Mouse (Mus musculus): ENCODE results near the gene Pde11a. TPM values are rescaled to one million over a fixed set of nuclear protein-coding genes. Genes with fewer than 3 reads are reported as not detected.

The Pde11a gene
- 0.06 TPM in 2 replicates for polyA plus RNA-seq (2016; fragmentation: Nextera tagmentation; extraction: Ambion mirVana)

- H3K27me3 ChIP-seq (replicated peaks): peaks cover 34% of the 10 kb centered on the region
- WGBS: 14% methylated on average over 38 of the region's 41 CpGs
- no peaks in the 10 kb centered on the region for H3K36me3 ChIP-seq
- H3K9me3 ChIP-seq (replicated peaks): no peaks in the 10 kb centered on the region
- H3K4me2 ChIP-seq: peak within 1 kb of the TSS; percentile 100
- H3K4me3 ChIP-seq: peak within 1 kb of the TSS; percentile 59
- peak within 1 kb of the TSS; percentile 68 for H3K9ac ChIP-seq
- peak; percentile 39; the same call in 1 of the 2 replicates for ATAC-seq (ENCODE audit: insufficient number of reproducible peaks, low FRiP score)
- no peak within 1 kb of the TSS for H3K27ac ChIP-seq (ENCODE audit: poor library complexity, severe bottlenecking)
- H3K4me1 ChIP-seq (replicated peaks): peaks cover 9% of the 10 kb centered on the region
Measured at GRCm38 (mm10) chr2:76338215-76339156, at the start of gene Pde11a. Gene Pde11a (minus strand): TSS chr2:76338774.

- H3K27ac ChIP-seq (ENCODE audit: poor library complexity, severe bottlenecking): no peak overlapping the region
- no peaks in the 10 kb centered on the region for H3K9me3 ChIP-seq (replicated peaks)
- peaks cover 43% of the 10 kb centered on the region for H3K36me3 ChIP-seq
- H3K27me3 ChIP-seq (replicated peaks): no peaks in the 10 kb centered on the region
- H3K9ac ChIP-seq: no peak overlapping the region
- H3K4me2 ChIP-seq: no peak overlapping the region
- no peak for ATAC-seq (ENCODE audit: insufficient number of reproducible peaks, low FRiP score)
- H3K4me3 ChIP-seq: no peak overlapping the region
- no peaks in the 10 kb centered on the region for H3K4me1 ChIP-seq (replicated peaks)
Measured at GRCm38 (mm10) chr2:76386531-76386930, 48.0 kb upstream of the Pde11a start.

DNA sequence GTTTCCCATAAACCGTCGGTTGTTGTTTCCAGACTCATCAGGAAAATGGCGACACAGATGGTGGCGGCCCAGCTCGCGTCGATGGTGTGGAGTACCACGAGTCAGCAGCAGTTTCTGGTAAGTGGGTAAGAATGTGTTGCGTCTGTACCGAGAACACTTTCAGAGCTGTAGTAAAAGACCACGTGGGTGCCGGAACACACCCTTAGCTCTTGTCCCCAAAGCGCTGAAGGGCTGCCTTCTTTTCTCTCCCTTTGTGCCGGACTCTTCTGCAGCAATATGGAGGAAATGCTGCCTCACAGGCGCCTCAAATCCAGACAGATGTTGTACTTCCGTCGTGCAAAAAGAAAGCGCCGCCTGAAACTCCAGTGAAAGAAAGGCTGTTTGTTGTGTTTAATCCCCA, 40.1 kb upstream of the Pde11a start:
- H3K4me2 ChIP-seq: no peak overlapping the region
- no peaks in the 10 kb centered on the region for H3K4me1 ChIP-seq (replicated peaks)
- H3K27me3 ChIP-seq (replicated peaks): no peaks in the 10 kb centered on the region
- no peak overlapping the region for H3K4me3 ChIP-seq
- no peak for ATAC-seq (ENCODE audit: insufficient number of reproducible peaks, low FRiP score)
- no peak overlapping the region for H3K27ac ChIP-seq (ENCODE audit: poor library complexity, severe bottlenecking)
- 94% methylated on average over 19 of the region's 19 CpGs for WGBS
- no peaks in the 10 kb centered on the region for H3K9me3 ChIP-seq (replicated peaks)
- peaks cover 76% of the 10 kb centered on the region for H3K36me3 ChIP-seq
- no peak overlapping the region for H3K9ac ChIP-seq

GRCm38 (mm10) chr2:76374544-76375206, 36.1 kb upstream of the Pde11a start:
- Histone ChIP-seq H3K27me3 (replicated peaks) (no peaks in the 10 kb centered on the region), H3K9me3 (replicated peaks) (no peaks in the 10 kb centered on the region), H3K36me3 (peaks cover 53% of the 10 kb centered on the region), H3K4me1 (replicated peaks) (peaks cover 11% of the 10 kb centered on the region), H3K4me3 (no peak overlapping the region), H3K4me2 (no peak overlapping the region), H3K9ac (no peak overlapping the region), H3K27ac (ENCODE audit: poor library complexity, severe bottlenecking) (no peak overlapping the region)
- 87% methylated on average over 6 of the region's 6 CpGs for WGBS
- no peak for ATAC-seq (ENCODE audit: insufficient number of reproducible peaks, low FRiP score)

DNA sequence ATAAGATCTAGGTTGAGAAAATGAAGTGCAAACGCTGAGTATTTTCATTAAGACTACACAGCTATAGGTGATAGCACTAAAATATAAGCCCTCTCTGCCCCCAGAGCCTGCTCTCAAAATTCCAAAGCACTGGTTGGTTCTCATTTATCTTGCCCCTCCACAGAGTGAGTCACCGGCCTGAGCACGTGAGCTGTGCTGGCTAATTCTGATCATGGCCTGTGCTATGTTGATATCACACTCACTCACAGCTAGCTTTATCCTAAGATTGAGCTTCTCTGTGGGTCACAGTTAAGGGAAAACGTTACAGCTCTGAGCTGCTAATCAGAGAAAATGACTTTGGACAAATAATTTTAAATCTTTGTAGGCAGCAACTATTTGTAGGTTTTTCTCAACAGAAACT, 33.7 kb upstream of the Pde11a start:
- 35% methylated on average over 4 of the region's 4 CpGs for WGBS
- Histone ChIP-seq H3K27ac (ENCODE audit: poor library complexity, severe bottlenecking) (peak overlapping the region; percentile 47), H3K4me2 (no peak overlapping the region), H3K36me3 (peaks cover 32% of the 10 kb centered on the region), H3K4me3 (no peak overlapping the region), H3K9ac (no peak overlapping the region), H3K9me3 (replicated peaks) (no peaks in the 10 kb centered on the region), H3K27me3 (replicated peaks) (no peaks in the 10 kb centered on the region), H3K4me1 (replicated peaks) (peaks cover 11% of the 10 kb centered on the region)
- ATAC-seq (ENCODE audit: insufficient number of reproducible peaks, low FRiP score): peak; percentile 62; the same call in 1 of the 2 replicates

DNA sequence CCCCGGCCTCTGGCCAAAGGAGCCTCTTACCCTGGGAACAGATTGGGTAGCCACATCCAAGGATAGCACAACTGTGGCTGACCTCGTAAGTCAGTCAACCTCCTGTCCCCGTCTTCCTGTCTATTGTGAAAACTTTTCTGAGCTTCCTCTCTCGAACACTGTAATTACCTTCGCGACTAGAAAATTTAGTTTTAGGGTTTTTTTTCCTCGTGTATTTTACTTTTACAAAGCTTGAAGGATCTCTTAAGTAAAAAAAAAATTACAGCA, 32.0 kb upstream of the Pde11a start:
- Histone ChIP-seq H3K36me3 (peaks cover 23% of the 10 kb centered on the region), H3K9ac (peak overlapping the region; percentile 87), H3K27ac (ENCODE audit: poor library complexity, severe bottlenecking) (no peak overlapping the region), H3K4me3 (peak overlapping the region; percentile 90), H3K27me3 (replicated peaks) (no peaks in the 10 kb centered on the region), H3K9me3 (replicated peaks) (no peaks in the 10 kb centered on the region), H3K4me1 (replicated peaks) (peaks cover 11% of the 10 kb centered on the region), H3K4me2 (peak overlapping the region; percentile 93)
- ATAC-seq (ENCODE audit: insufficient number of reproducible peaks, low FRiP score): peak; percentile 37
- 3% methylated on average over 7 of the region's 7 CpGs for WGBS

GRCm38 (mm10) chr2:76369821-76370655, 31.5 kb upstream of the Pde11a start, which contains the start of gene Rbm45:
Gene Rbm45 (plus strand): TSS chr2:76369984.
- Histone ChIP-seq H3K4me3 (peak within 1 kb of the TSS; percentile 90), H3K27me3 (replicated peaks) (no peaks in the 10 kb centered on the region), H3K4me2 (peak within 1 kb of the TSS; percentile 93), H3K36me3 (peaks cover 20% of the 10 kb centered on the region), H3K9ac (peak within 1 kb of the TSS; percentile 87), H3K27ac (ENCODE audit: poor library complexity, severe bottlenecking) (peak within 1 kb of the TSS; percentile 46), H3K9me3 (replicated peaks) (no peaks in the 10 kb centered on the region), H3K4me1 (replicated peaks) (peaks cover 11% of the 10 kb centered on the region)
- peak; percentile 85 for ATAC-seq (ENCODE audit: insufficient number of reproducible peaks, low FRiP score)
- under 1% methylated on average over 61 of the region's 61 CpGs for WGBS

GRCm38 (mm10) chr2:76368861-76369660, 30.5 kb upstream of the Pde11a start:
- H3K4me3 ChIP-seq: peak overlapping the region; percentile 90; the same call in 1 of the 2 replicates
- H3K36me3 ChIP-seq: peaks cover 12% of the 10 kb centered on the region
- H3K27me3 ChIP-seq (replicated peaks): no peaks in the 10 kb centered on the region
- peaks cover 11% of the 10 kb centered on the region for H3K4me1 ChIP-seq (replicated peaks)
- H3K27ac ChIP-seq (ENCODE audit: poor library complexity, severe bottlenecking): no peak overlapping the region
- no peak for ATAC-seq (ENCODE audit: insufficient number of reproducible peaks, low FRiP score)
- H3K4me2 ChIP-seq: no peak overlapping the region
- H3K9me3 ChIP-seq (replicated peaks): no peaks in the 10 kb centered on the region
- 64% methylated on average over 13 of the region's 13 CpGs for WGBS
- H3K9ac ChIP-seq: no peak overlapping the region

- Histone ChIP-seq H3K36me3 (no peaks in the 10 kb centered on the region), H3K9me3 (replicated peaks) (no peaks in the 10 kb centered on the region), H3K27me3 (replicated peaks) (no peaks in the 10 kb centered on the region), H3K4me1 (replicated peaks) (peaks cover 11% of the 10 kb centered on the region), H3K4me3 (no peak overlapping the region), H3K27ac (ENCODE audit: poor library complexity, severe bottlenecking) (no peak overlapping the region), H3K4me2 (no peak overlapping the region), H3K9ac (no peak overlapping the region)
- ATAC-seq (ENCODE audit: insufficient number of reproducible peaks, low FRiP score): no peak
- 17% methylated on average over 9 of the region's 9 CpGs for WGBS
Measured at GRCm38 (mm10) chr2:76367188-76367922, 28.8 kb upstream of the Pde11a start.

GRCm38 (mm10) chr2:76365811-76366210, 27.2 kb upstream of the Pde11a start:
- no peak for ATAC-seq (ENCODE audit: insufficient number of reproducible peaks, low FRiP score)
- Histone ChIP-seq H3K36me3 (no peaks in the 10 kb centered on the region), H3K27me3 (replicated peaks) (no peaks in the 10 kb centered on the region), H3K9me3 (replicated peaks) (no peaks in the 10 kb centered on the region), H3K4me1 (replicated peaks) (peaks cover under 1% of the 10 kb centered on the region), H3K4me3 (no peak overlapping the region), H3K9ac (no peak overlapping the region), H3K4me2 (no peak overlapping the region), H3K27ac (ENCODE audit: poor library complexity, severe bottlenecking) (no peak overlapping the region)
- 74% methylated on average over 4 of the region's 4 CpGs for WGBS
